In genomic region chr8:105773441-105773861, GRCm38 (mm10) we compare ENCODE assay signal across 21 mouse cellular contexts. TPM values are rescaled to one million over a fixed set of nuclear protein-coding genes. Genes with fewer than 3 reads are reported as not detected.
A peak's percentile ranks its signal among the peaks of the same experiment; 100 is the strongest.
DNase-seq lines count a peak whose midpoint lies in the region; ATAC-seq and TF ChIP-seq lines count a peak whose summit lies in the region.
"Had no signal": no experiment of that assay in that cellular context is flagged by ENCODE, and none has a peak within 500 bp of the region (broad histone marks: within the 10 kb centered on the region; RNA-seq: fewer than 3 reads in every experiment).

No protein-coding gene starts in this region.

- 93% methylated on average over 1 of the region's 1 CpGs for WGBS in kidney, embryonic 15.5 days

- TF ChIP-seq CTCF in layer of hippocampus, adult 2 months (conservative IDR thresholded peaks at IDR 0.05), result no peak

- no peak overlapping the region for H3K4me2 ChIP-seq in kidney, embryonic 15.5 days
- H3K4me2 ChIP-seq: forebrain, embryonic 15.5 days; heart, embryonic 12.5 days; midbrain, embryonic 12.5 days; neural tube, embryonic 13.5 days had no signal

- 0 out of 2 replicates have a peak, but pooled peaks have one; percentile 34 for ATAC-seq in cerebellum, adult (ENCODE audit: insufficient number of reproducible peaks, low FRiP score, low TSS enrichment)
- no peak for ATAC-seq in activated CD4-positive, CD25-positive, alpha-beta regulatory T cell, adult 4 months
- no peak for ATAC-seq in kidney, embryonic 15.5 days (replicated peaks; ENCODE audit: low FRiP score)
- ATAC-seq: forebrain, embryonic 15.5 days; hindbrain, embryonic 16.5 days had no signal

- peaks cover 97% of the 10 kb centered on the region for H3K36me3 ChIP-seq in kidney, embryonic 15.5 days

- no peaks in the 10 kb centered on the region for H3K27me3 ChIP-seq in kidney, embryonic 15.5 days
- H3K27me3 ChIP-seq: CH12.LX; forebrain, embryonic 15.5 days; heart, embryonic 12.5 days; midbrain, embryonic 12.5 days; neural tube, embryonic 13.5 days had no signal

- DNase-seq in cerebellum, postnatal 4 days (ENCODE audit: low spot score in 2 of 2), result no peak
- DNase-seq in testis, postnatal 14 days (ENCODE audit: low spot score), result peak; percentile 71
- DNase-seq in testis, postnatal 10 days (ENCODE audit: low spot score), result no peak
- DNase-seq in cerebellum, adult 9-10 months, result peak; percentile 63
- DNase-seq in layer of hippocampus, adult 2 months (ENCODE audit: low spot score in 2 of 2), result no peak
- DNase-seq: gastrocnemius, postnatal 36 days; retina, postnatal 1 day; right cerebral cortex, postnatal 4 days; thymus, adult 18-20 months had no signal

- H3K9me3 ChIP-seq in kidney, embryonic 15.5 days (replicated peaks), result no peaks in the 10 kb centered on the region
- H3K9me3 ChIP-seq: forebrain, embryonic 15.5 days; heart, embryonic 12.5 days; midbrain, embryonic 12.5 days; neural tube, embryonic 13.5 days had no signal

- no peak overlapping the region for H3K4me3 ChIP-seq in layer of hippocampus, adult 2 months
- no peak overlapping the region for H3K4me3 ChIP-seq in kidney, embryonic 15.5 days (replicated peaks)
- H3K4me3 ChIP-seq: forebrain, embryonic 15.5 days; heart, embryonic 12.5 days; left cerebral cortex, adult 2 months; midbrain, embryonic 12.5 days; neural tube, embryonic 13.5 days had no signal

- no peak overlapping the region for H3K9ac ChIP-seq in kidney, embryonic 15.5 days
- H3K9ac ChIP-seq: forebrain, embryonic 15.5 days; heart, embryonic 12.5 days; liver, embryonic 14.5 days; midbrain, embryonic 12.5 days; neural tube, embryonic 13.5 days had no signal

- no peaks in the 10 kb centered on the region for H3K4me1 ChIP-seq in kidney, embryonic 15.5 days
- H3K4me1 ChIP-seq: forebrain, embryonic 15.5 days; heart, embryonic 12.5 days; midbrain, embryonic 12.5 days; neural tube, embryonic 13.5 days had no signal

- no peak overlapping the region for H3K27ac ChIP-seq in layer of hippocampus, adult 2 months
- H3K27ac ChIP-seq in kidney, embryonic 15.5 days, result no peak overlapping the region
- H3K27ac ChIP-seq: forebrain, embryonic 15.5 days; liver, embryonic 14.5 days; midbrain, embryonic 12.5 days; neural tube, embryonic 13.5 days had no signal

RNA-seq across cellular contexts. Expression of gene Gfod2, which starts 15.0 kb away (rescaled TPM):
- polyA plus RNA-seq in activated CD4-positive, CD25-positive, alpha-beta regulatory T cell, adult 4 months (2017; shearing (Covaris generic)), result 1 to 10 TPM; 1.8 to 4.3 TPM
- 10 to 100 TPM; 18.2 to 22.8 TPM for total RNA-seq in layer of hippocampus, adult 2 months (2021)
- 21.2 and 23.7 TPM in 2 replicates for polyA plus RNA-seq in kidney, embryonic 15.5 days (2015; fragmentation: Nextera tagmentation; extraction: Ambion mirVana)

RNA-seq across cellular contexts. Expression of gene Ranbp10, which starts 53.7 kb away (rescaled TPM):
- 1 to 10 TPM; 6.6 to 7.0 TPM for polyA plus RNA-seq in activated CD4-positive, CD25-positive, alpha-beta regulatory T cell, adult 4 months (2017; shearing (Covaris generic))
- 10 to 100 TPM; 25.1 to 27.3 TPM for total RNA-seq in layer of hippocampus, adult 2 months (2021)
- polyA plus RNA-seq in kidney, embryonic 15.5 days (2015; fragmentation: Nextera tagmentation; extraction: Ambion mirVana), result 12.2 and 13.8 TPM in 2 replicates

RNA-seq across cellular contexts. Expression of gene Tsnaxip1, which starts 54.1 kb away (rescaled TPM):
- not detected for polyA plus RNA-seq in activated CD4-positive, CD25-positive, alpha-beta regulatory T cell, adult 4 months (2017; shearing (Covaris generic))
- total RNA-seq in layer of hippocampus, adult 2 months (2021), result under 1 TPM; 0.22 to 0.28 TPM
- 0.13 and 0.14 TPM in 2 replicates for polyA plus RNA-seq in kidney, embryonic 15.5 days (2015; fragmentation: Nextera tagmentation; extraction: Ambion mirVana)
- total RNA-seq: gastrocnemius, postnatal 36 days; heart, postnatal 25 days had no signal

Comparison
In these comparisons a context has a peak if more than half of its experiments do, and no peak if none do; other contexts are left out.
1. DNase-seq: peak in testis, postnatal 14 days (single experiment) and cerebellum, adult 9-10 months (single experiment); none in cerebellum, postnatal 4 days (0 of 2), testis, postnatal 10 days (single experiment) and layer of hippocampus, adult 2 months (0 of 2).